Mouse (Mus musculus) liver, postnatal 0 days (tissue): Measurements from ENCODE around the gene Sox9.

ENCODE experiments used
- CTCF ChIP-seq: sonication (generic); IDR thresholded peaks from 2 replicates; pipeline ENCODE4 v1.5.1; 2016; ENCODE audit warnings: antibody characterized with exemption, low read depth
- EP300 ChIP-seq: IDR thresholded peaks from 2 replicates; pipeline ENCODE4 v1.6.1; 2016; ENCODE audit warnings: antibody characterized with exemption, low read depth, mild to moderate bottlenecking

DNA sequence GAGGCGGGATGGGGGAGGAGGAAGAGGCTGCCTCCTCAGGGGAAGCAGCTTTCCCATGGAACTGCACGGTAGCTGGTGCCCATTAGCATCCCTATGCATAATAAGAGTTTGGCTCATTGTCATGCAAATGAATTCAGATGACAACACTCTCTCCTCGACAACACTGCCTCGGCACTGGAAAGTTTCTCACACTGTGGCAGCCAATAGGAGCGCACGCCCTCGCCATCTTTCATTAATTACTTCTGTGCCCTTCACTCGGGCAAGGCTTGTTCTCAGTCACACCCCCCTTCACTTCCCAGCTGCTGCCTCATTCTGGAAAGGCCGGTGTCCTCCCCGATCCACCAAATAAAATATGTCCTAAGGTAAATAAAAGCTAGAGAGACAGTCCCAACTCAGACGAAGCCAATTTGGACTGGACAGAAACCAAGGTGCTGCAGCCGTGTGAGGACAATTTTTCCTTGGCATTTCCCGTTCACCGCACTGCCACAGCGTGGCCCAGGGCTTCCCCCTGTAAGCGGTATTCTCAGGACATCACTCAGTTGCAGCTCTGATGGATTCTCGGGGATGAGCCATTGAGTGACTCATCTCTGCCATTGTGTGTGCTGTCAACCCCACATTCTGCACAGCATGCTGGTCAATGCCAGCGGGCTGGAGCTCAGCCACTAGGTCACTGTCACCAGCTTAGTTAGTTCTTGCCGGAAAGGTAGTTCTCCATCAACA lies 29.3 kb downstream of the Sox9 start:
- TF ChIP-seq CTCF (no peak), EP300 (no peak)
